Mouse (Mus musculus) liver, postnatal 0 days (tissue): ENCODE data around the gene Bpifb5. TPM values are rescaled to one million over a fixed set of nuclear protein-coding genes. Genes with fewer than 3 reads are reported as not detected.

Experiments
- ATAC-seq: fragments of 200-750 bp; cut with Nextera tagmentation; 2 replicates; pipeline ENCODE4 v1.8.0; 2017; ENCODE audit warnings: mild to moderate bottlenecking, moderate library complexity
- DNase-seq: peaks from one replicate; pipeline ENCODE4 v3.0.0-alpha.2; 2016
- H3K27ac ChIP-seq: fragments of 300-500 bp; sonication (generic); 2 replicates; pipeline ENCODE4 v1.5.1; 2014; ENCODE audit warnings: antibody characterized with exemption, moderate library complexity, mild to moderate bottlenecking, low read depth
- H3K27me3 ChIP-seq: fragments of 300-500 bp; sonication (generic); 2 replicates; pipeline ENCODE4 v1.6.1; 2014; ENCODE audit warnings: low read length, control low read depth, mixed read lengths; ENCODE audit not compliant: insufficient read depth
- H3K36me3 ChIP-seq: fragments of 300-500 bp; sonication (generic); replicated peaks from 2 replicates; pipeline ENCODE4 v1.6.1; 2014; ENCODE audit warnings: mild to moderate bottlenecking, control low read depth, low read length, moderate library complexity, mixed read lengths; ENCODE audit not compliant: insufficient read depth
- H3K4me1 ChIP-seq: fragments of 300-500 bp; sonication (generic); 2 replicates; pipeline ENCODE4 v1.6.1; 2014; ENCODE audit warnings: antibody characterized with exemption, mild to moderate bottlenecking, control low read depth; ENCODE audit not compliant: insufficient read depth
- H3K4me2 ChIP-seq: fragments of 300-500 bp; sonication (generic); 2 replicates; pipeline ENCODE4 v1.6.1; 2014; ENCODE audit warnings: low read depth, mild to moderate bottlenecking, low read length, moderate library complexity, mixed read lengths
- H3K4me3 ChIP-seq: fragments of 300-500 bp; sonication (generic); 2 replicates; pipeline ENCODE4 v1.5.1; 2014; ENCODE audit warnings: low read depth, low read length
- H3K9ac ChIP-seq: fragments of 300-500 bp; sonication (generic); replicated peaks from 2 replicates; pipeline ENCODE4 v1.6.1; 2014; ENCODE audit warnings: mild to moderate bottlenecking, moderate library complexity
- H3K9me3 ChIP-seq: fragments of 300-500 bp; sonication (generic); 2 replicates; pipeline ENCODE4 v1.6.1; 2016; ENCODE audit warnings: mild to moderate bottlenecking, control low read depth, low read length, mixed read lengths
- CTCF ChIP-seq: sonication (generic); IDR thresholded peaks from 2 replicates; pipeline ENCODE4 v1.5.1; 2016; ENCODE audit warnings: antibody characterized with exemption, low read depth
- EP300 ChIP-seq: IDR thresholded peaks from 2 replicates; pipeline ENCODE4 v1.6.1; 2016; ENCODE audit warnings: antibody characterized with exemption, low read depth, mild to moderate bottlenecking
- WGBS: fragments of 180-500 bp; shearing (Covaris S2); extraction: QIAGEN DNeasy Blood & Tissue Kit; methylation state at CpG from one replicate; pipeline ENCODE4 v1.1.7; 2014; ENCODE audit not compliant: insufficient replicate concordance; 5-methylcytosine and 5-hydroxymethylcytosine counted together
- polyA plus RNA-seq: library from polyadenylated mRNA; unstranded; fragments of >200 nt; fragmentation: Nextera tagmentation; extraction: Ambion mirVana; gene quantifications from 2 replicates; pipeline ENCODE4 v1.2.1, GENCODE M21; 2015

Gene Bpifb5
- polyA plus RNA-seq, 1 experiment from 2014 or later, result not detected

GRCm38 (mm10) chr2:154204630-154205029 lies 18.9 kb upstream of the Bpifb5 start:
- H3K36me3 ChIP-seq, result no peaks in the 10 kb centered on the region
- 83% methylated on average over 4 of the region's 4 CpGs for WGBS
- H3K27me3 ChIP-seq, result no peaks in the 10 kb centered on the region
- H3K4me1 ChIP-seq, result no peaks in the 10 kb centered on the region
- H3K9ac ChIP-seq, result no peak overlapping the region
- H3K9me3 ChIP-seq, result no peaks in the 10 kb centered on the region
- no peak overlapping the region for H3K27ac ChIP-seq
- TF ChIP-seq CTCF (no peak), EP300 (no peak)
- no peak overlapping the region for H3K4me2 ChIP-seq
- no peak overlapping the region for H3K4me3 ChIP-seq
- ATAC-seq (no peak), DNase-seq (no peak)

GRCm38 (mm10) chr2:154206908-154207307 lies 16.6 kb upstream of the Bpifb5 start:
- no peak for ATAC-seq

GRCm38 (mm10) chr2:154209112-154209511 lies 14.4 kb upstream of the Bpifb5 start:
- ATAC-seq (no peak), DNase-seq (no peak)
- Histone ChIP-seq H3K4me2 (no peak overlapping the region), H3K9me3 (no peaks in the 10 kb centered on the region), H3K27ac (no peak overlapping the region), H3K4me3 (no peak overlapping the region), H3K4me1 (no peaks in the 10 kb centered on the region), H3K9ac (no peak overlapping the region), H3K27me3 (no peaks in the 10 kb centered on the region), H3K36me3 (no peaks in the 10 kb centered on the region)
- peak; percentile 54 for TF ChIP-seq CTCF
- no peak for TF ChIP-seq EP300
- WGBS, result 12% methylated on average over 3 of the region's 3 CpGs

More at GRCm38 (mm10) chr2:154206908-154207307, 16.6 kb upstream of the Bpifb5 start:
- H3K9ac ChIP-seq, result no peak overlapping the region
- H3K36me3 ChIP-seq, result no peaks in the 10 kb centered on the region
- DNase-seq, result peak; percentile 39
- H3K27me3 ChIP-seq, result no peaks in the 10 kb centered on the region
- H3K9me3 ChIP-seq, result no peaks in the 10 kb centered on the region
- WGBS, result 57% methylated on average over 7 of the region's 7 CpGs
- H3K27ac ChIP-seq, result no peak overlapping the region
- no peak overlapping the region for H3K4me3 ChIP-seq
- TF ChIP-seq EP300 (no peak), CTCF (peak; percentile 76)
- no peaks in the 10 kb centered on the region for H3K4me1 ChIP-seq
- H3K4me2 ChIP-seq, result no peak overlapping the region

- WGBS, result 76% methylated on average over 1 of the region's 1 CpGs
- no peak for ATAC-seq
These were observed 12.4 kb upstream of the Bpifb5 start for GRCm38 (mm10) chr2:154211121-154211520.

GRCm38 (mm10) chr2:154211881-154212280 lies 11.7 kb upstream of the Bpifb5 start:
- DNase-seq (no peak), ATAC-seq (no peak)
- no peak overlapping the region for H3K4me3 ChIP-seq
- no peak overlapping the region for H3K9ac ChIP-seq
- H3K27ac ChIP-seq, result no peak overlapping the region
- H3K36me3 ChIP-seq, result no peaks in the 10 kb centered on the region
- no peak overlapping the region for H3K4me2 ChIP-seq
- WGBS, result 88% methylated on average over 4 of the region's 4 CpGs
- TF ChIP-seq CTCF (no peak), EP300 (no peak)
- no peaks in the 10 kb centered on the region for H3K9me3 ChIP-seq
- H3K4me1 ChIP-seq, result no peaks in the 10 kb centered on the region
- no peaks in the 10 kb centered on the region for H3K27me3 ChIP-seq

More at GRCm38 (mm10) chr2:154211121-154211520, 12.4 kb upstream of the Bpifb5 start:
- TF ChIP-seq CTCF, result no peak
- no peak for TF ChIP-seq EP300
- DNase-seq, result no peak
- no peaks in the 10 kb centered on the region for H3K36me3 ChIP-seq
- no peak overlapping the region for H3K4me3 ChIP-seq
- H3K4me1 ChIP-seq, result no peaks in the 10 kb centered on the region
- H3K27me3 ChIP-seq, result no peaks in the 10 kb centered on the region
- H3K27ac ChIP-seq, result no peak overlapping the region
- H3K9me3 ChIP-seq, result no peaks in the 10 kb centered on the region
- no peak overlapping the region for H3K4me2 ChIP-seq
- no peak overlapping the region for H3K9ac ChIP-seq

GRCm38 (mm10) chr2:154215191-154215590 lies 8.4 kb upstream of the Bpifb5 start:
- no peak overlapping the region for H3K4me2 ChIP-seq
- H3K4me3 ChIP-seq, result no peak overlapping the region
- H3K36me3 ChIP-seq, result no peaks in the 10 kb centered on the region
- no peaks in the 10 kb centered on the region for H3K4me1 ChIP-seq
- no peaks in the 10 kb centered on the region for H3K27me3 ChIP-seq
- no peak for TF ChIP-seq EP300
- TF ChIP-seq CTCF, result peak; percentile 90
- no peak overlapping the region for H3K9ac ChIP-seq
- H3K9me3 ChIP-seq, result no peaks in the 10 kb centered on the region
- peak; percentile 85 for DNase-seq
- ATAC-seq, result peak; percentile 43; the same call in 1 of the 2 replicates
- H3K27ac ChIP-seq, result no peak overlapping the region
- 11% methylated on average over 5 of the region's 5 CpGs for WGBS

GRCm38 (mm10) chr2:154219950-154220349 lies 3.6 kb upstream of the Bpifb5 start:
- H3K4me2 ChIP-seq, result no peak overlapping the region
- no peak overlapping the region for H3K9ac ChIP-seq
- no peaks in the 10 kb centered on the region for H3K27me3 ChIP-seq
- 52% methylated on average over 5 of the region's 5 CpGs for WGBS
- no peak overlapping the region for H3K4me3 ChIP-seq
- H3K4me1 ChIP-seq, result no peaks in the 10 kb centered on the region
- no peaks in the 10 kb centered on the region for H3K36me3 ChIP-seq
- no peak for DNase-seq
- no peak overlapping the region for H3K27ac ChIP-seq
- TF ChIP-seq EP300, result no peak
- no peak for TF ChIP-seq CTCF
- ATAC-seq, result no peak
- no peaks in the 10 kb centered on the region for H3K9me3 ChIP-seq
